Mouse (Mus musculus): ENCODE measurements at regions not wholly inside any gene's neighbourhood (a gene's known extent, or its start where the extent isn't known, plus 50 kb on each side); places are given as distances from the start of the nearest gene placed in this dataset.
"Not testable (repeated sequence)": the region's sequence is repeated elsewhere in the genome, so short reads cannot be mapped to it uniquely, and the experiment has no call there.

- 78% methylated on average over 3 of the region's 3 CpGs for WGBS
- TF ChIP-seq CTCF (IDR thresholded peaks at IDR 0.05; ENCODE audit: low read depth), result no peak
- Histone ChIP-seq H3K9me3 (ENCODE audit: low read length) (no peaks in the 10 kb centered on the region), H3K4me1 (ENCODE audit: insufficient read depth) (no peaks in the 10 kb centered on the region), H3K27ac (ENCODE audit: low read depth, low read length) (no peak overlapping the region), H3K4me3 (ENCODE audit: low read depth, low read length) (no peak overlapping the region), H3K36me3 (ENCODE audit: insufficient read depth) (no peaks in the 10 kb centered on the region), H3K9ac (no peak overlapping the region), H3K4me2 (ENCODE audit: low read depth) (no peak overlapping the region), H3K27me3 (ENCODE audit: insufficient read depth, low read length) (no peaks in the 10 kb centered on the region)
- DNase-seq (no peak), ATAC-seq (no peak)
These were observed 114.2 kb upstream of the Ppp6c start for GRCm38 (mm10) chr2:39340406-39340805.

GRCm38 (mm10) chr2:39338832-39339649, 112.8 kb upstream of the Ppp6c start:
- no peaks in the 10 kb centered on the region for H3K9me3 ChIP-seq (ENCODE audit: low read length)
- ATAC-seq (no peak), DNase-seq (no peak)
- no peak overlapping the region for H3K4me3 ChIP-seq (ENCODE audit: low read depth, low read length)
- no peak overlapping the region for H3K4me2 ChIP-seq (ENCODE audit: low read depth)
- no peaks in the 10 kb centered on the region for H3K36me3 ChIP-seq (ENCODE audit: insufficient read depth)
- H3K27ac ChIP-seq (ENCODE audit: low read depth, low read length), result no peak overlapping the region
- no peaks in the 10 kb centered on the region for H3K27me3 ChIP-seq (ENCODE audit: insufficient read depth, low read length)
- H3K4me1 ChIP-seq (ENCODE audit: insufficient read depth), result no peaks in the 10 kb centered on the region
- TF ChIP-seq CTCF (IDR thresholded peaks at IDR 0.05; ENCODE audit: low read depth), result no peak
- 70% methylated on average over 9 of the region's 9 CpGs for WGBS
- H3K9ac ChIP-seq, result no peak overlapping the region

GRCm38 (mm10) chr2:39337524-39337923, 111.3 kb upstream of the Ppp6c start:
- WGBS, result 95% methylated on average over 1 of the region's 1 CpGs
- no peak overlapping the region for H3K27ac ChIP-seq (ENCODE audit: low read depth, low read length)
- no peaks in the 10 kb centered on the region for H3K36me3 ChIP-seq (ENCODE audit: insufficient read depth)
- H3K4me1 ChIP-seq (ENCODE audit: insufficient read depth), result no peaks in the 10 kb centered on the region
- no peak overlapping the region for H3K9ac ChIP-seq
- no peak for TF ChIP-seq CTCF (IDR thresholded peaks at IDR 0.05; ENCODE audit: low read depth)
- no peak for DNase-seq
- H3K4me2 ChIP-seq (ENCODE audit: low read depth), result no peak overlapping the region
- H3K9me3 ChIP-seq (ENCODE audit: low read length), result no peaks in the 10 kb centered on the region
- no peaks in the 10 kb centered on the region for H3K27me3 ChIP-seq (ENCODE audit: insufficient read depth, low read length)
- ATAC-seq, result no peak
- H3K4me3 ChIP-seq (ENCODE audit: low read depth, low read length), result no peak overlapping the region

- TF ChIP-seq CTCF (IDR thresholded peaks at IDR 0.05; ENCODE audit: low read depth), result no peak
- WGBS, result 60% methylated on average over 9 of the region's 9 CpGs
- no peak for ATAC-seq
These were observed 99.7 kb upstream of the Ppp6c start for GRCm38 (mm10) chr2:39325715-39326493.

GRCm38 (mm10) chr2:39325122-39325521, 98.9 kb upstream of the Ppp6c start:
- WGBS, result 77% methylated on average over 3 of the region's 3 CpGs
- H3K27ac ChIP-seq (ENCODE audit: low read depth, low read length); H3K4me2 ChIP-seq (ENCODE audit: low read depth); ATAC-seq; H3K36me3 ChIP-seq (ENCODE audit: insufficient read depth); H3K9ac ChIP-seq; H3K4me3 ChIP-seq (ENCODE audit: low read depth, low read length); H3K27me3 ChIP-seq (ENCODE audit: insufficient read depth, low read length); H3K4me1 ChIP-seq (ENCODE audit: insufficient read depth); H3K9me3 ChIP-seq (ENCODE audit: low read length); DNase-seq: not testable (repeated sequence)

More at GRCm38 (mm10) chr2:39325715-39326493, 99.7 kb upstream of the Ppp6c start:
- no peak overlapping the region for H3K4me3 ChIP-seq (ENCODE audit: low read depth, low read length)
- no peaks in the 10 kb centered on the region for H3K4me1 ChIP-seq (ENCODE audit: insufficient read depth)
- no peak for DNase-seq
- no peak overlapping the region for H3K27ac ChIP-seq (ENCODE audit: low read depth, low read length)
- H3K9ac ChIP-seq, result no peak overlapping the region
- no peak overlapping the region for H3K4me2 ChIP-seq (ENCODE audit: low read depth)
- no peaks in the 10 kb centered on the region for H3K36me3 ChIP-seq (ENCODE audit: insufficient read depth)
- no peaks in the 10 kb centered on the region for H3K9me3 ChIP-seq (ENCODE audit: low read length)
- no peaks in the 10 kb centered on the region for H3K27me3 ChIP-seq (ENCODE audit: insufficient read depth, low read length)

GRCm38 (mm10) chr2:39299798-39300382, 73.6 kb upstream of the Ppp6c start:
- Histone ChIP-seq H3K4me2 (ENCODE audit: low read depth) (no peak overlapping the region), H3K4me1 (ENCODE audit: insufficient read depth) (no peaks in the 10 kb centered on the region), H3K36me3 (ENCODE audit: insufficient read depth) (no peaks in the 10 kb centered on the region), H3K27ac (ENCODE audit: low read depth, low read length) (no peak overlapping the region), H3K27me3 (ENCODE audit: insufficient read depth, low read length) (no peaks in the 10 kb centered on the region), H3K9me3 (ENCODE audit: low read length) (no peaks in the 10 kb centered on the region), H3K9ac (no peak overlapping the region), H3K4me3 (ENCODE audit: low read depth, low read length) (no peak overlapping the region)
- no peak for TF ChIP-seq CTCF (IDR thresholded peaks at IDR 0.05; ENCODE audit: low read depth)
- no peak for ATAC-seq
- WGBS, result 81% methylated on average over 2 of the region's 2 CpGs
- DNase-seq, result no peak

- H3K9ac ChIP-seq, result no peak overlapping the region
- no peaks in the 10 kb centered on the region for H3K27me3 ChIP-seq (ENCODE audit: insufficient read depth, low read length)
These were observed 73.0 kb upstream of the Ppp6c start for GRCm38 (mm10) chr2:39299290-39299689.

More at GRCm38 (mm10) chr2:39299290-39299689, 73.0 kb upstream of the Ppp6c start:
- Histone ChIP-seq H3K9me3 (ENCODE audit: low read length) (no peaks in the 10 kb centered on the region), H3K36me3 (ENCODE audit: insufficient read depth) (no peaks in the 10 kb centered on the region), H3K4me1 (ENCODE audit: insufficient read depth) (no peaks in the 10 kb centered on the region), H3K27ac (ENCODE audit: low read depth, low read length) (no peak overlapping the region), H3K4me2 (ENCODE audit: low read depth) (no peak overlapping the region), H3K4me3 (ENCODE audit: low read depth, low read length) (no peak overlapping the region)
- ATAC-seq (no peak), DNase-seq (peak; percentile 1)
- TF ChIP-seq CTCF (IDR thresholded peaks at IDR 0.05; ENCODE audit: low read depth), result no peak
- 75% methylated on average over 1 of the region's 1 CpGs for WGBS

Data from forebrain, postnatal 0 days (tissue).